Mouse (Mus musculus): ENCODE measurements around the gene St6galnac3. TPM values are rescaled to one million over a fixed set of nuclear protein-coding genes. Genes with fewer than 3 reads are reported as not detected.

St6galnac3 gene
- total RNA-seq, 1 experiment from 2014 or later: 10.9 TPM

DNA sequence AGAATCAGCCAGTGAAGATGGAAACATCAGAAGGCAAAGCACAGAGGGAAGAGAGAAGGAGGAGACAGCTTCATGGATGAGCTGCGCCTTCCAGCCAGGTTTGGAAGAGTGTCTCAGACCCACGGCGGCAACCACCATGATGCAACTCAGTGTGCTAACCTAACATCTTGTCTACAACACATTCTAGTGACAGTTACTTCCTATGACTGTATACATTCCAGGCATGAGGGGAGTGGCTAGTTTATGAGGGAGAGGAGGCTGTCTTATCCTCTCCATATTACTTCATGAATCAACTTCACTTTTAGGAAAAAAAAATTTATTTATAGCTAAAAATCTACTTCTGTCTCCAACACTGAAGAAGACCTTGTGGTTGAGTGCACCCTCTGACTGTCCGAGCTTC is 264.8 kb downstream of the St6galnac3 start:
- no peak for DNase-seq

GRCm38 (mm10) chr3:153458593-153458992 is 266.4 kb downstream of the St6galnac3 start:
- DNase-seq: no peak

DNA sequence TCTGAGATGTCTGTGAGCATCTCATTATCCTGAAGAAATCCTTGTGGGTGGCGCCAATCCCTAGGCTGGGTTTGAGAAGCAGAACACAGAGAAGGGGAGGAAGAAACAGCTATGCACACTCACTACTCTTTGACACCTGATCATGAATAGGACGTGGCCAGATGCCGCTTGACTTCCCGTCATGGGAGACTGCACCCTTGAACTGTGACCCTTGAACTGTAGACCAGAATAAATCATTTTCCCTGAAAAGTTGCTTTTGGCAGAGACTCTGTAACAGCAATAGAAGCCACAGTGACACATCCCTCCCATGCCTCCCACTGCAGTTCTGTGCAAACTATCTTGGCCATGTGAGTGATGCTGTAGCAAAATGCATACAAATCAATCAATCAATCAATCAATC is 267.3 kb downstream of the St6galnac3 start:
- no peak for DNase-seq

DNA sequence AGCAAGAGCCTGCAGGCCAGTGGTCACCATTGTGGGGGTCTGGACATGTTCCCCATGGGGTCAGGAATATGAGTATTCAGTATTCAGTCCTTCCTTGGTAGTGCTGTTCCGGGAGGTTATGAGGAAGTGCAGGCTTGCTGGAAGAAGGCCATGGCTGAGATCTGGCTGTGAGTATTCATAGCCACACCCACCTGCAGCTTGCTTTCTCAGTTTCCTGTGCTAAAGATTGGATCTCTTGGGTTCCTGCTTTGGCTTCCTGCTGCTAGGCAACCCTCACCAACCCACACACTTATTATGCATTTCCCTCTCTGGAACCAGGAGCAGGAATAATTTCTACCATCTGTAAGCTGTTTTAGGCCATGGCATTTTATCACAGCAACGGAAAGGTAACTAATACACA is 267.8 kb downstream of the St6galnac3 start:
- DNase-seq: no peak

DNA sequence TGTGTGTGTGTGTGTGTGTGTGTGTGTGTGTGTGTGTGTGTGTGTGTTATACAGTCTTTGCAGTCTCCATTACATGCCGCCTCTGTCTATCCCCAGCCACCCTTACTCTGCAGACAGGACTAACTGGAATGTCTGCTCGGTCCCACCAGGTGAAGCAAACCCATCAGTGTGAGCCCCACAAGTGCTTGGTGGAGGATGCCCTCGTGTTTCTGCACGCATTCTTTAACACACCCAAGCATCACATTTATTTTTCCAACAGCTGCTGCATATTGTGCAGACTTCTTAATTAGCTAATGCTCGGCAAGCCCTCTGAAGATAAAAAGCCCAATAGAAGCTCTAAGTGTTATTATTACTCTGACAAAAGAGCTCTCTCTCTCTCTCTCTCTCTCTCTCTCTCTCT is 268.7 kb downstream of the St6galnac3 start:
- no peak for DNase-seq

GRCm38 (mm10) chr3:153453127-153454049 is 271.6 kb downstream of the St6galnac3 start:
- DNase-seq: no peak

DNA sequence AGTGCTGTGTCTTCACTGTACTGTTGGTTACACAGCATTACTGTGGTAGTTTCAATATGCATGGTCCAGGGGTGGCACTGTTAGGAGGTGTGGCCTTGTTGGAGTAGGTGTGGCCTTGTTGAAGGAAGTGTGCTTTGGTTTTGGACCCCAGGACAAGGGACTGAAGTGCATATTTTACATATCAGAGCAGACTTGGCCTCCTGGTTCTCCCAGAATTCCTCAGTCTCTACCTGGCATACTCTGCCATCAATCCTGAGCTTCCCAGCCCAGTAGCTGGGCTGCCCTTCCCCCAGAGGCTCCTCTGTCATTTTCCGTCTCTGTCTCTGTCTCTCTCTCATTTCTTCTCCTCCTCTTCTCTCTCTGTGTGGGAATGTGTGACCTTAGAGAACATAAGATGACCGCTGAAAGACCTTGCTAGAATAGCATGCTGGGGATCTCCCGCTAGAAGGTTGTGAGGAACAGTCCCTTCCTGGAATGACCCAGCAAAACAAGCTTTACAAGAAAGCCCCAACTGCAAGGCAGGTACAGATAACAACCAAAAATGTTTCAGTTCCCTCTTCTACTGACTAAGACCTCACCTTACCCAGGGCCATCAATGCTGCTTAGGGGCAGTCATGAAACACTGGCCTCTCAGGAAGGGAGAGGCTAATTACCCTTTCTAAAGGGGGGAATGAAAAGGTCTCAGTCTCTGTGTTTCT is 272.5 kb downstream of the St6galnac3 start:
- DNase-seq: no peak

DNA sequence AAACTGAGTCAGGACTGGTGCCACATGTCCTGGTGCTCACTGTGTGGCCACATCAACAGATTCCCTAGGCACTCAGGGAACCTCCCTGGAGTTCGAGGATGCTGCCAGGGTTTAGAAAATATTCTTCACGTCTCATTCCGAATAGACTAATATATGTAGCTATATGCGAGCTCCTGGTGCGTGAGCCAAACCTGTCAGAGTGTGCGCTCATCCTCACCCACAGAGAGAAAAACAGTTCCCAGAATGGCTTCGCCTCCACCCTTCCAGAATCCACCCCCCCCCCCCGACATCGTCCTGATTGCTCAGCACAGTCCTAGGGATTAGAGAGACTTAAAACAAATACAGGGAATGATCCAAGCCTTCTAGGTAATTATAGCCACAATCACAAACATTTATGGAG is 283.6 kb downstream of the St6galnac3 start:
- DNase-seq: no peak

- DNase-seq: no peak
Observed at GRCm38 (mm10) chr3:153436076-153437021, 288.6 kb downstream of the St6galnac3 start.

- DNase-seq: no peak
Observed at GRCm38 (mm10) chr3:153433010-153433409, 292.0 kb downstream of the St6galnac3 start.

GRCm38 (mm10) chr3:153432053-153432816 is 292.7 kb downstream of the St6galnac3 start:
- DNase-seq: no peak

GRCm38 (mm10) chr3:153429840-153430239 is 295.1 kb downstream of the St6galnac3 start:
- DNase-seq: no peak

DNA sequence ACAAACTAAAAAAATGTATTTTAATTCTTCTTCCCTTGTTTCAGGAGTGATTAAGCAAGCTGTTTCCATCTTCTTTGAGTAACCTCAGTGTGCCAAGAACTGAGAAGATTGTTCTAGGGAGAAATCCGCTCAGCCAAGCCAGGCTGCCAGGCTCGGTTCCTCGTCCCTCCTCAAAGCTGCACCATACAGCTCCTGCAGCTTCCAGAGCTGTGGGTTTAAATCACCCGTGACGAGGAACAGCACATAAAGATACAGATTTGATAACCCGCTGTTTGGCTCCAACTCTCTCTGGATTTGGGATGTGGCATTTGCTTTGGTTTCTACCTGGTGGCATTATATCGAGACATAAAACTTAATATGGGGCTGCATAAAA is 303.1 kb downstream of the St6galnac3 start:
- DNase-seq: no peak

DNA sequence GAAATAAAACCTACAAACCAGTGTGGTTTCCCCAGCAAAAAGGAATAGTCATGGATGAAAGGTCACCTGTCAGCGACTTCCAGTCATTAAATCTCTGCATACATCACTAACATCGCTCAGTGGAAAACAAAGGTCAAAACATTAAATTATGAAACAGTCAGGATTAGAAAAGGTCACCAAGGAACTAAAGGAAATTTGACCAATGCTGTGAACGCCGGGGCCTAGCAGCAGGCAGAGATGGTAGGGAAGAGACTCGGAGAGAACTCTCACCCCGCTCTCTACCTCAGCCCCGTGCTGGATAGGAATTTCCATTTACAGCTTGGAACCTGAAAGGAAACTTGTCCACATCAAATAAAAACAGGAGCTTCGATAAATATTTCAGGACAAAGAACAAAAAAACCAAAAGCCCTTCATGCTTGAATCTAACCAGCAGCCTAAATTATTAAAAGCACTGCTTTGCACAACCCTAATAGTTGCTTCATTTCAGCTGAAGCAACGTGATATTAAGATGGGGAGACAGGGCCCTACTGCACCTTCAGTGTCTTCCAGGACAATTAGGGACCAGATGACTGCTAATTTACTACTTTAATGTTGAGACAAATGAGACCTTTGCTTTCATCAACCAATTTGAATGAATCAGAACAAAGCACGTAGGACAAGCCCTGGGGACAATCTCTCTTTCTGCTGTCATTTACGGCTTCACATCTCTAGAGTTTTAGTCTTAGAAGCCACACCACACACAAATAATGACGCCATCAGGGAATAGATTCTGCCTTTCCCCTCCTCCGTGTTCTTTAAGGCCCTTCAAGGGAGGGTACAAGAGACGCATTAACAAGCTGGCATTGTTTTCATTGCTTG is 303.7 kb downstream of the St6galnac3 start:
- DNase-seq: peak; percentile 57

DNA sequence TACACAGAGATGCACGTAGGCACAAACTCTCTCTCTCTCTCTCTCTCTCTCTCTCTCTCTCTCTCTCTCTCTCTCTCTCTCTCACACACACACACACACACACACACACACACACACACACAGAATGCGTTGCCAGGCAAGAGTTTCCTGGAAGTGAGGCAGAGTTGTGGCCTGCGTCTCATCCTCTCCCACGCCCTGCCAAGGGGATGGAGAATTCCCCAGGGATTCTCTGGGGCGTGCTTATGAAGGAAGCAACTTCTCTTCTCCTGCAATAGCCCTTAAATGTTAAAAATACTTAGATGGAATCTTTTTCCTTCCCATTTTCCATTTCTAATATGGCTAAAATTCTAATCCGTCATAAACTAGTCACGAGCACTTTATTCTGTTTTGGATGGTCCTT is 305.6 kb downstream of the St6galnac3 start:
- peak; percentile 48 for DNase-seq

DNA sequence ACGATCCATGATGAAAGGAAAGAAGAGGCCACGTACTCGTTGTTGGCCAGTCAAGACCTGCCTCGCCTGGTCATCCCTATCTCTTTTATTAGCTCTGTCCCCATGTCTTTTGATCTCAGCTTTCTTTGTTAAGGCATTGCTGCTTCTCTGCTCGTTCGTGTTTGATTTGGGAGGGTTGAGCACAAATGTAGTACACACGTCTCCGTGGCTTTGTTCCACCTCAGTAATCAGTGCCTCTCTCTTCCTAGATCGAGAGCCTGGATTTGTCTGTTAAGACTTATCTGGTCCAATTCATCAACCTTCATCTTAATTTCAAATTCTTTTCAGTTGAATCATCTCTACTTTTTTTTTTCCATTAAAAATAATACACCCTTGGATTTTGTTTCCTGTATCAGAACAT is 308.0 kb downstream of the St6galnac3 start:
- DNase-seq: no peak

DNA sequence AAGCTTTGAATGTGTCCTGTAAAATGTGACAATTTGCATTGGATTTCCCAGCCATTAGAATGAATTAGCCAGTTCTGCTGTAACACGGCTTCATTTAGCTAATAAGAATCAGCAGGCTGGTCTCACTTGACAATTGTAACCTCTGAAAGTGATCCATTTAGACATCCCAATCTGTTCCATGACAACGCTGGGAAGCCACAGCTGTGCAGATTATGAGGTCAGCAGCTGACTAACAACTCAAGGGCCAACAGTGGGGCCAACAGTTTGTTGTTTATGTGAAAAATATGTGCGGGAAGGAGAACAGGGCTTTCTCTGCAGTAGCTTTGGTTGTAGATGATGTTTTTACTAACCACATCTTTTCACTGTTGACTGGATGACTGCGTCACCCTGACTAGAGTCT is 308.6 kb downstream of the St6galnac3 start:
- no peak for DNase-seq

GRCm38 (mm10) chr3:153414132-153414531 is 310.8 kb downstream of the St6galnac3 start:
- DNase-seq: peak; percentile 41

GRCm38 (mm10) chr3:153409286-153409685 is 315.7 kb downstream of the St6galnac3 start:
- no peak for DNase-seq

- DNase-seq: no peak
Observed at GRCm38 (mm10) chr3:153408361-153408760, 316.6 kb downstream of the St6galnac3 start.

DNA sequence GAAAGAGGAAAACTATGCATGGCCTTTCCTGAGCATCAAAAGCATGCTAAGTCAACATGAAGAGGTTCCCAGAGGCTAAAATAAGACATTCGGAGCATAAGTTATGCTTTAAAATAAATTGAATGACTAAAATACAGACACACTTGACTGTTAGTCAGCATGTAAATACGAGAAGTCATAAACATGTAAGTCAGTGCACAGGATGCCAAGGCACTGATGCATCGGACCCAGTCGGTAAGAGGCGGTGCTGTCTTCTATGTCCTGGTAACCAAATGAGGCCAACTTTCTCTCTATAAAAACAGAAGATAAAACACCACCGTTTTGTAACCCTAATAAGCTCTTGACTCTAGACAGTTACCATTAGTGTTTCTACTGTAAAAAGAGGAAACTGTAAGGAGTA is 317.3 kb downstream of the St6galnac3 start:
- DNase-seq: no peak

Measured in adrenal gland, postnatal 14 days (tissue).